Mouse (Mus musculus): ENCODE results near the gene Rora. TPM values are rescaled to one million over a fixed set of nuclear protein-coding genes. Genes with fewer than 3 reads are reported as not detected.

Rora gene
- total RNA-seq, 2 experiments from 2014 or later, result 78.4 to 79.1 TPM

DNA sequence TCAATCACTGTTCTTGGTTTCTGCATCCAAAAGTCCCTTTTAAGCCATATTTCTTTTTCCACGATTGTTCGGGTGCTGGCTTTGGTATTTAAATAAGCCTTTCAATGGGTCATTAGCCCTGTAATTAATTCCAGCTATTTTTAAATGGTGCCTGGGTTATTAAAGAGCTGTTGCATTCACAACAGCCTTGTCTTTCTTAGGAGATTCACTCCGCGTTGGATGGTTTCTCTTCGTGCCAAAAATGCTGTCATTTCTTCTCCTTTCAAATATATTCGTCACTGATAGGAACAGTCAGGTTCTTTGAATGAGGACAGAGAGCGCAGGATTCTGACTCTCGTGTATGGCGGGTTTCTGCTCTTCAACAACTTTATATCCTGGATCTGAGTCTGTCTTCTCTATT is 673.5 kb downstream of the Rora start:
- intact Hi-C loops (cut with DNase I), result loop anchor here (10.0 kb wide), 1 partner anchor 1312 kb away; no protein-coding TSS in a partner anchor
- Histone ChIP-seq H3K4me3 (no peak overlapping the region), H3K27ac (no peak overlapping the region)
- no peak for TF ChIP-seq CTCF (IDR thresholded peaks at IDR 0.05)
- DNase-seq (ENCODE audit: extremely low spot score in 1 of 2, low spot score in 2 of 2), result no peak

DNA sequence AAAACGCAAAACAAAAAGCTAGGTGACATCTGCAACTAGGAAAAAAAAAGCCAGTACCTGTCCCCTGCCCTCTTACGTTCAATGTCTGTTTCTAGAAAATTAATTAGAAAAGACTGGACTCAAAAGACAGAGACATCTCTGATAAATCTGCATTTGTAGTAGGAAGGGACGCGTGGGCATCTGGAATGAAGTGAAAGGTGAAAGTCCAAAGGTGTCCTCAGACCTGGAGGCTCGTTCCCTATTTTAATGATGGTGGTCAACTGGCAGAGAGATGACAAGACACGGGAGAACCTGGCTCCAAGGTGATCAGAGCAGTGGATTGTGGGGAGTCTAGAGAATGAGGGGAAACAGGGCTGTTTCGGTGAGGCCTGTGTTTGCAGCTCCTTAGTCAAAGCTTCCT is 674.0 kb downstream of the Rora start:
- no peak for TF ChIP-seq CTCF (IDR thresholded peaks at IDR 0.05)
- no peak overlapping the region for H3K4me3 ChIP-seq
- DNase-seq (ENCODE audit: extremely low spot score in 1 of 2, low spot score in 2 of 2), result no peak
- H3K27ac ChIP-seq, result no peak overlapping the region
- intact Hi-C loops (cut with DNase I), result loop anchor here (10.0 kb wide), 1 partner anchor 1313 kb away; no protein-coding TSS in a partner anchor

- Histone ChIP-seq H3K27ac (no peak overlapping the region), H3K4me3 (no peak overlapping the region)
- intact Hi-C loops (cut with DNase I), result no loop called here
- DNase-seq (ENCODE audit: extremely low spot score in 1 of 2, low spot score in 2 of 2), result no peak
- TF ChIP-seq CTCF (IDR thresholded peaks at IDR 0.05), result no peak
Observed at GRCm38 (mm10) chr9:69331790-69332189, 678.2 kb downstream of the Rora start.

- no peak for TF ChIP-seq CTCF (IDR thresholded peaks at IDR 0.05)
- Histone ChIP-seq H3K4me3 (no peak overlapping the region), H3K27ac (no peak overlapping the region)
- intact Hi-C loops (cut with DNase I), result no loop called here
- DNase-seq (ENCODE audit: extremely low spot score in 1 of 2, low spot score in 2 of 2), result no peak
Observed at GRCm38 (mm10) chr9:69332802-69333568, 679.4 kb downstream of the Rora start.

DNA sequence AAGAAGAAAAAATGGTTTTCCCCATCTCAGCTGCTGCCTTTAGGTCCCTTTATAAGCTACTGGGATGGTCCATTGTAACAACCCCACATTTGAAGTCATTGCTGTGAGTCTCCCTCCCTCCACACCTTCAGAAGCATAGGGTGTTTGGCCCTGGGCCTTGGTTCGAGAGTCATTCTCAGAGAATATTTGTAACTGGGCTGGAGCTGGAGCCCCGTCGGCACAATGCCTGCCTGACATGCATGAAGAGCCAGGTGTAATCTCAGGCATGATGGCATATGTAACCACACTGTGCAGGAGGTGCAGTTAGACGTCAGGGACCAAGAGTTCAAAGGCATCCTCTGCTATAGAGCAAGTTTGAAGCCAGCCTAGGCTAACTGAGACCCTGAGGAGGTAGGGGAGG is 680.1 kb downstream of the Rora start:
- TF ChIP-seq CTCF (IDR thresholded peaks at IDR 0.05), result no peak
- no peak for DNase-seq (ENCODE audit: extremely low spot score in 1 of 2, low spot score in 2 of 2)
- Histone ChIP-seq H3K27ac (no peak overlapping the region), H3K4me3 (no peak overlapping the region)
- intact Hi-C loops (cut with DNase I), result no loop called here

DNA sequence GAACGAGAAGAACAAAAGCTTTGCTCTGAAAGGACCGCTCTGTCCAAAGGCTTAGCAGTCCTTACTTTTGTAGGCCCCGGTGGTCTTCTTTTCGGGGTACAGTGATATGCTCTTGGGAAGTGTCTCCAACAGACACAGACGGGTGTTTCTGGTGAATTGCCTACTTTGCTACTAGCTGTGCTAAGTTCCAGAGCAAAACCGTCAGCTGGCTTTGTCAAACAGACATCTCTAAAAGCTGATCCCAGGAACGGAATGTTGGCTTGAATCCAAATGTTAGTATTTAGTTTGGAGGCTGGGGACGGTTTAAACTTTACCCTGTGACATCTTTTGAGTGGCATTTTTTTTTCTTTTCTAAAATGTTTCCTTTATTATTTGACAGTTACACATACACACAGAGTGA is 680.5 kb downstream of the Rora start:
- Histone ChIP-seq H3K27ac (no peak overlapping the region), H3K4me3 (no peak overlapping the region)
- no peak for TF ChIP-seq CTCF (IDR thresholded peaks at IDR 0.05)
- intact Hi-C loops (cut with DNase I), result no loop called here
- DNase-seq (ENCODE audit: extremely low spot score in 1 of 2, low spot score in 2 of 2), result no peak

GRCm38 (mm10) chr9:69336063-69336462 is 682.5 kb downstream of the Rora start:
- TF ChIP-seq CTCF (IDR thresholded peaks at IDR 0.05), result no peak
- no peak overlapping the region for H3K27ac ChIP-seq
- intact Hi-C loops (cut with DNase I), result no loop called here

GRCm38 (mm10) chr9:69339199-69339598 is 685.6 kb downstream of the Rora start:
- intact Hi-C loops (cut with DNase I), result no loop called here
- no peak overlapping the region for H3K4me3 ChIP-seq
- no peak for DNase-seq (ENCODE audit: extremely low spot score in 1 of 2, low spot score in 2 of 2)
- no peak for TF ChIP-seq CTCF (IDR thresholded peaks at IDR 0.05)
- no peak overlapping the region for H3K27ac ChIP-seq

More at GRCm38 (mm10) chr9:69336063-69336462, 682.5 kb downstream of the Rora start:
- H3K4me3 ChIP-seq, result no peak overlapping the region
- no peak for DNase-seq (ENCODE audit: extremely low spot score in 1 of 2, low spot score in 2 of 2)

DNA sequence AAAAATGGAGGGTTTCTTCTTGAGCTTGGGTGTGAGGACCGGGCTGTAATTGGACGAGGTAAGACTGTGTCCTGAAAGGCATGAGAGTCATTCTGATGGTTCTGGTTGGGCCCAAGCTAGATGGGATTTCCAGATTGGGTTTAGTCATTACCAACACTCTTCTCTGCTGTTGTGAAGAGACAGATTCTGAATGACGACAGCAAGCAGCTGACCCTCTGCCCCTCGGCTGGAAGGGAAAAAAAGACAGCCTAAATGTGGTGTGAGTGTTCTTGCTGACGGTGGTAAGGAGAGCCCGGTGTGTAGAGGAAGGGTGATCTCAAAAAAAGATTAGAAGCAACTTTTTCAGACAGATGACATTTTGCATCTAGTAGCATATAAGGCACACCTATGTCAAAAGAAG is 686.2 kb downstream of the Rora start:
- no peak for TF ChIP-seq CTCF (IDR thresholded peaks at IDR 0.05)
- Histone ChIP-seq H3K27ac (no peak overlapping the region), H3K4me3 (no peak overlapping the region)
- no peak for DNase-seq (ENCODE audit: extremely low spot score in 1 of 2, low spot score in 2 of 2)
- intact Hi-C loops (cut with DNase I), result no loop called here

DNA sequence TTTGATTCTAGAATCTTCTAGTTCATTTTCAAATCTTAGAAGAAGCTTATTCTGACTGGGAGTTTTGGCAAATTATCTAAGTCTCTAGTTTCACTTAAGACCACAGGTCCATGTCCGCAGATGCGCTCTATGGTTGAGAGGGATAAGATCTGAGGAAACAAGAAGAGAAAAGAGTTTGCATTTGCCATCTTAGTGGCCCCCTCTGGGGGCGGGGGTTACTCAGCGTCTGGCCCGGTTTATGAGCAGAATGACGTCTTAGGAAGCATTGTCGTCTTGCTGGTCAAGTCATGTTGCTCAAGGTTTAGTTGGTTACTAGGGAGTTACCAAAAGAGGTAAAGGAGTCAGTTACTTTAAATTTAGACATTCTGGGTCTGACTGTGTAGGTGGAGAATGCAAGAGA is 686.8 kb downstream of the Rora start:
- intact Hi-C loops (cut with DNase I), result no loop called here
- no peak overlapping the region for H3K27ac ChIP-seq
- no peak overlapping the region for H3K4me3 ChIP-seq
- TF ChIP-seq CTCF (IDR thresholded peaks at IDR 0.05), result no peak
- DNase-seq (ENCODE audit: extremely low spot score in 1 of 2, low spot score in 2 of 2), result no peak

GRCm38 (mm10) chr9:69343881-69344280 is 690.3 kb downstream of the Rora start:
- DNase-seq (ENCODE audit: extremely low spot score in 1 of 2, low spot score in 2 of 2), result no peak
- intact Hi-C loops (cut with DNase I), result no loop called here
- H3K27ac ChIP-seq, result no peak overlapping the region
- TF ChIP-seq CTCF (IDR thresholded peaks at IDR 0.05), result no peak
- H3K4me3 ChIP-seq, result no peak overlapping the region

GRCm38 (mm10) chr9:69345550-69345949 is 692.0 kb downstream of the Rora start:
- no peak for DNase-seq (ENCODE audit: extremely low spot score in 1 of 2, low spot score in 2 of 2)
- intact Hi-C loops (cut with DNase I), result no loop called here

DNA sequence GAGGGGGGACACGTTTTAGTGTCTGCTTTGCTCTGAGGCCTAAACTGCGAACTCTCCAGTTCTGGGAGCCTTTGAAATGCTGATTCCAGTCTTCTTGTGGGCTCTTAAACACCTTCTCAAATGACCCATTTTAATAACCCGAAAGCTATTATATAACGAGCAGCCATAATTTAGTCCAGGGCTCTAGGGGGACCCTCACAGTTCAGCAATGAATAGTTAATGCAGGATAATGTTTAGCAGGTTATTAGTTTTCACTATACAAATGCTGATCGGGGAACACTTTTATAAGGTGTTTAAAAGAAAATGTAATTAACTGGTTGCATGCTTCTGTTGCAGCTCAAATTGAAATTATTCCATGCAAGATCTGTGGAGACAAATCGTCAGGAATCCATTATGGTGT is 694.2 kb downstream of the Rora start:
- no peak overlapping the region for H3K4me3 ChIP-seq
- DNase-seq (ENCODE audit: extremely low spot score in 1 of 2, low spot score in 2 of 2), result no peak
- TF ChIP-seq CTCF (IDR thresholded peaks at IDR 0.05), result no peak
- no peak overlapping the region for H3K27ac ChIP-seq
- intact Hi-C loops (cut with DNase I), result no loop called here

More at GRCm38 (mm10) chr9:69345550-69345949, 692.0 kb downstream of the Rora start:
- no peak overlapping the region for H3K27ac ChIP-seq
- TF ChIP-seq CTCF (IDR thresholded peaks at IDR 0.05), result no peak
- H3K4me3 ChIP-seq, result no peak overlapping the region

All from left cerebral cortex, adult 2 months (tissue).